Mouse (Mus musculus) G1E (cell line): ENCODE data around the gene Cwc22.

ENCODE experiments used
- CTCF ChIP-seq: IDR thresholded peaks from 2 replicates; pipeline ENCODE4 v1.5.1; 2012; ENCODE audit warnings: low read depth, low read length, inconsistent platforms, mixed read lengths
- GATA1 ChIP-seq: IDR thresholded peaks from 2 replicates; pipeline ENCODE4 v1.6.1; 2012; ENCODE audit warnings: borderline replicate concordance, low read length, inconsistent platforms, mixed read lengths
- GATA2 ChIP-seq: IDR thresholded peaks from 2 replicates; pipeline ENCODE4 v1.6.1; 2012; ENCODE audit warnings: low read depth, low read length, inconsistent platforms, borderline replicate concordance
- POLR2AphosphoS5 ChIP-seq: IDR thresholded peaks from 2 replicates; pipeline ENCODE4 v1.6.1; 2012; ENCODE audit warnings: low read depth, low read length, inconsistent platforms; ENCODE audit not compliant: insufficient replicate concordance
- TAL1 ChIP-seq: conservative IDR thresholded peaks from 2 replicates; pipeline ENCODE4 v1.6.1; 2012; ENCODE audit warnings: low read depth, low read length, inconsistent platforms, mixed read lengths

DNA sequence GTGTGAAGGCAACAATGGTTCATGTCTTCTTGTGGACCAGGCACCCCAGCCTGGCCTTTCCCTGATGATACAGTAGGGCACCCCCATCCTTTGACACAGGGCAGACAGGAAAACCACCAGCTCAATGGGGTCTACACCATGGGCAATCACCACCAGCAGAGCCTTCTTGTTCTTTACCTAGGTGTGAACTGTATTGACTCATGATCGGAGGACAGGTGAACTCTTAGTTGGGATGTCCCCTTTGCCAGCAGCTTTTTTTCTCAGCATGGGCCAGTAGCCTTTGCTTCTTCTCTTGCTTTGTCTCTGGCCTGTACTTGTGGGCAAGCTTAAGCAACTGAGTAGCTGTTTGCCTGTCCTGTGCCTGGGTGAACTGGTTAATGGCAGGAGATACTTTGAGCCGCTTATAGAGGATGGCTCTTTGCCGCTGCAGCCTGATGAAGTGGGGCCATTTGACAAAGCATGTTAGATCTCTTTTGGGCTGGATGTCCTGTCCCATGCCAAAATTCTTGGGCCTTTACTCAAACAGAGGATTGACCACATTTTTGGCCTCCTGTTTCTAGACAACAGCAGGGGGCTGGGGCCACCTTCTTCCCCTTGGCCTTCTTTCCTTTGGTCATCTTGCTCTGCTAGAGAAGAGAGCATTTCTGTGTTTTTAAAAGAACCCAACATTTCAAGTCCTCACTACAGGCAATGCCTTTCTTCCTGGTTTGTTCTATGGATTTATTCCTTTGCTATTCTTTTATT, 16.4 kb upstream of the Cwc22 start:
- no peak for TF ChIP-seq CTCF
- TF ChIP-seq POLR2AphosphoS5 = no peak
- no peak for TF ChIP-seq GATA1
- TF ChIP-seq GATA2 = no peak
- no peak for TF ChIP-seq TAL1
